Mouse (Mus musculus) embryonic facial prominence, embryonic 11.5 days (tissue): ENCODE results near the gene Ubl5. TPM values are rescaled to one million over a fixed set of nuclear protein-coding genes. Genes with fewer than 3 reads are reported as not detected.

Experiments used
- ATAC-seq: fragments of 200-750 bp; cut with Nextera tagmentation; replicated peaks from 2 replicates; pipeline ENCODE4 v1.8.0; 2017; ENCODE audit warnings: low read depth; ENCODE audit not compliant: insufficient number of reproducible peaks, low FRiP score, low TSS enrichment
- DNase-seq: peaks from one replicate; pipeline ENCODE4 v3.0.0-alpha.2; 2015; ENCODE audit warnings: low spot score
- H3K27ac ChIP-seq: fragments of 300-500 bp; sonication (generic); replicated peaks from 2 replicates; pipeline ENCODE4 v1.5.1; 2014; ENCODE audit warnings: mild to moderate bottlenecking, low read depth, low read length, control low read depth
- H3K27me3 ChIP-seq: fragments of 300-500 bp; sonication (generic); 2 replicates; pipeline ENCODE4 v1.6.1; 2014; ENCODE audit warnings: mild to moderate bottlenecking, low read length, moderate library complexity, mixed read lengths; ENCODE audit not compliant: control insufficient read depth, insufficient read depth
- H3K36me3 ChIP-seq: fragments of 300-500 bp; sonication (generic); replicated peaks from 2 replicates; pipeline ENCODE4 v1.6.1; 2014; ENCODE audit warnings: low read depth, mild to moderate bottlenecking, low read length, moderate library complexity, mixed read lengths; ENCODE audit not compliant: control insufficient read depth, insufficient read depth
- H3K4me1 ChIP-seq: fragments of 300-500 bp; sonication (generic); 2 replicates; pipeline ENCODE4 v1.6.1; 2014; ENCODE audit warnings: low read length, mixed read lengths; ENCODE audit not compliant: control insufficient read depth, insufficient read depth
- H3K4me2 ChIP-seq: fragments of 300-500 bp; sonication (generic); 2 replicates; pipeline ENCODE4 v1.6.1; 2014; ENCODE audit warnings: low read depth, mild to moderate bottlenecking, control low read depth, low read length, moderate library complexity
- H3K4me3 ChIP-seq: fragments of 300-500 bp; sonication (generic); 2 replicates; pipeline ENCODE4 v1.5.1; 2014; ENCODE audit warnings: low read depth, low read length, control low read depth
- H3K9ac ChIP-seq: fragments of 300-500 bp; sonication (generic); replicated peaks from 2 replicates; pipeline ENCODE4 v1.6.1; 2014; ENCODE audit warnings: mild to moderate bottlenecking, control low read depth, low read length
- H3K9me3 ChIP-seq: fragments of 300-500 bp; sonication (generic); replicated peaks from 2 replicates; pipeline ENCODE4 v1.6.1; 2016; ENCODE audit warnings: mild to moderate bottlenecking, low read length, inconsistent platforms, mixed read lengths; ENCODE audit not compliant: control insufficient read depth
- WGBS: fragments of 180-500 bp; shearing (Covaris S2); extraction: QIAGEN DNeasy Blood & Tissue Kit; methylation state at CpG from one replicate; pipeline ENCODE4 v1.1.7; 2014; 5-methylcytosine and 5-hydroxymethylcytosine counted together
- polyA plus RNA-seq: library from polyadenylated mRNA; unstranded; fragments of >200 nt; fragmentation: Nextera tagmentation; extraction: Ambion mirVana; gene quantifications from 2 replicates; pipeline ENCODE4 v1.2.1, GENCODE M21; 2014

Ubl5 gene
- polyA plus RNA-seq, 1 experiment from 2014 or later: 447 TPM

DNA sequence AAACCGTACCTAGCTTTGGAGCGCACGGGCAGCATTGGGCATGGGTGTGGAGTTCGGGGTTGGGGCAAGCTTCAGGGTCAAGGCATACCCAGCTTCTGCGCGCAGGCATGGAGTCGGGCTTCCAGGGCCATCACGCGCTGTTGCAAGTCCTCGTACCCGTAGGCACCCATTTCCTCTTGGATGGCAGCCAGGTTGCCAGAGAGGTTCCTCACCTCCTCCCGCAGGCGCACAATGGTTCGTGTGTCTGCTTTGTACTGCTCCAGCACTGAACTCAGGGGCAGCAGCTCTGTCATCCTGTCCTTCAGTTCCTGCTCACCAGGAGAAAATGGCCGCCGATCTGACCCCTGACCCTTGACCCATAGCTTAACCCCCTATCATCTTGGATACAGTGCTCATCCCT, 29.4 kb downstream of the Ubl5 start:
- Histone ChIP-seq H3K27ac (no peak overlapping the region), H3K4me3 (no peak overlapping the region), H3K4me1 (no peaks in the 10 kb centered on the region), H3K9me3 (no peaks in the 10 kb centered on the region), H3K27me3 (no peaks in the 10 kb centered on the region), H3K4me2 (no peak overlapping the region), H3K9ac (no peak overlapping the region), H3K36me3 (no peaks in the 10 kb centered on the region)
- WGBS: 83% methylated on average over 16 of the region's 16 CpGs
- ATAC-seq (no peak), DNase-seq (no peak)

GRCm38 (mm10) chr9:20677892-20678291, 35.2 kb downstream of the Ubl5 start:
- Histone ChIP-seq H3K27me3 (no peaks in the 10 kb centered on the region), H3K4me1 (no peaks in the 10 kb centered on the region), H3K4me3 (no peak overlapping the region), H3K9me3 (no peaks in the 10 kb centered on the region), H3K36me3 (no peaks in the 10 kb centered on the region), H3K4me2 (no peak overlapping the region), H3K27ac (no peak overlapping the region), H3K9ac (no peak overlapping the region)
- no peak for DNase-seq
- ATAC-seq: no peak
- 88% methylated on average over 12 of the region's 12 CpGs for WGBS

DNA sequence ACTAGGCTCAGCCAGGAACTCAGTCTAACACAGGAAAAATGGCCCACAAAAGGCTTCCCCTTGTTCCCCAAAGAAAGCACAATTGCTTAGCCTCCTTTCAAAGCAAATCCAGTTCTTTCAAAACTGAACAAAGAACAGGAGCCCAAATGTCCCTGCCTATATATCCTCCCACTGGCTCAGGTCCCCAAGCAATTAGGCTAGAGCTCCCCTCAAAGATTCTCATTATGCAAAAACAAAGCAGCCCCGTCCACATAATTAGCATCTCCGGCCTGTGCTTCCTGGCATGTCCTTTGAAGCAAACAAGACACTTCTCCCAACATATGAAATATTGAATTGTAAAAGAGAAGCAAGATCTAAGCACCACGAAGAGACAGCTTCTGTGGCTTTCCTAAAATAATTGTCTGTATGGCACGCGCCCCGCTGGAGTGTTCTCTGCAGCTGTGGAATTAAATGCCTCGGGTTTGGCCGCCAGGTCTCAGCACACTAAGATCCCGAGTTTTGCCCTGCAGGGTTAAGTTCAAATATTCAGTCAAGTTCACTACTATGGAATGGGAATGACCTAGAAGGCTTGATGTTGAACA, 37.8 kb downstream of the Ubl5 start:
- DNase-seq (no peak), ATAC-seq (no peak)
- H3K4me1 ChIP-seq: no peaks in the 10 kb centered on the region
- no peak overlapping the region for H3K27ac ChIP-seq
- H3K36me3 ChIP-seq: no peaks in the 10 kb centered on the region
- no peaks in the 10 kb centered on the region for H3K27me3 ChIP-seq
- no peak overlapping the region for H3K9ac ChIP-seq
- H3K9me3 ChIP-seq: no peaks in the 10 kb centered on the region
- 76% methylated on average over 9 of the region's 9 CpGs for WGBS
- H3K4me2 ChIP-seq: no peak overlapping the region
- no peak overlapping the region for H3K4me3 ChIP-seq

DNA sequence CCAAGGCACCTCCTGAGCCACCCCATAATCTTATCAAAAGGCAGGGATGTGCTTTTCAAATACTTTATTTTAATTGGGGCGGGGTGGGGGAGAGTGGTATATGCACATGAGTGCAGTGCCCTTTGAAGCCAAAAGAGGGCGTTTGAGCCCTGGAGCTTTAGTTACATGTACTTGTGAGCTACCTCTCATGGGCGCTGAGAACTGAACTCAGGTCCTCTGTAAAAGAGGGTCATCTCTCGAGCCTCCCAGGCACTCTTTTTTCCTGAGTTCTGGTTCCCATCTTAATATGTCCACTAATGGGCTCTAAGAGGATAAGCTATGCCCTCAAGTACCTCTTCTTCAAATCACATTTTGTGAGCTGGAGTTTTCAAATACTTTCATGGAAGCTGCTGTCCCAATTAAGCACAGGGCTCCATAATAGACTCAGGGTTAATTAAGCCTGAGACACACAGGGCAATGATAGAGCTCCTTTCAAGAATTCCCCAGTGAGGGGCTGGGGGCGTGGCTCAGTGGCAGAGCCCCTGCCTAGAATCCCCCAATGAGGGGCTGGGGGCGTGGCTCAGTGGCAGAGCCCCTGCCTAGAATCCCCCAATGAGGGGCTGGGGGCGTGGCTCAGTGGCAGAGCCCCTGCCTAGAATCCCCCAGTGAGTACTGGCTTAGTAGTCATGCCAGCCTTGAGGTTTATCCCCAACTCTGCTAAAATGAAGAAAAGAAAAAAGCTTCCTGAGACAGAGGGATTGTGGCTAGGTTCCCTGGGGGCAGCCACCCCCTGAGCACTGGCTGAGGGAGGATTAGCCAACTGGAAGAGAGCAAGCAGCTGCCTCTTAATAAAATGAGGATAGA, 39.1 kb downstream of the Ubl5 start:
- DNase-seq: no peak
- Histone ChIP-seq H3K27me3 (no peaks in the 10 kb centered on the region), H3K27ac (no peak overlapping the region), H3K36me3 (no peaks in the 10 kb centered on the region), H3K4me1 (no peaks in the 10 kb centered on the region), H3K4me3 (no peak overlapping the region), H3K4me2 (no peak overlapping the region), H3K9me3 (no peaks in the 10 kb centered on the region), H3K9ac (no peak overlapping the region)
- ATAC-seq: peak; percentile 10; the same call in 1 of the 2 replicates
- WGBS: 41% methylated on average over 7 of the region's 7 CpGs

GRCm38 (mm10) chr9:20682389-20682722, 39.7 kb downstream of the Ubl5 start:
- Histone ChIP-seq H3K4me2 (no peak overlapping the region), H3K9me3 (no peaks in the 10 kb centered on the region), H3K9ac (no peak overlapping the region), H3K4me3 (no peak overlapping the region), H3K36me3 (no peaks in the 10 kb centered on the region), H3K27me3 (no peaks in the 10 kb centered on the region), H3K4me1 (no peaks in the 10 kb centered on the region), H3K27ac (no peak overlapping the region)
- ATAC-seq (no peak), DNase-seq (no peak)
- 45% methylated on average over 2 of the region's 2 CpGs for WGBS

DNA sequence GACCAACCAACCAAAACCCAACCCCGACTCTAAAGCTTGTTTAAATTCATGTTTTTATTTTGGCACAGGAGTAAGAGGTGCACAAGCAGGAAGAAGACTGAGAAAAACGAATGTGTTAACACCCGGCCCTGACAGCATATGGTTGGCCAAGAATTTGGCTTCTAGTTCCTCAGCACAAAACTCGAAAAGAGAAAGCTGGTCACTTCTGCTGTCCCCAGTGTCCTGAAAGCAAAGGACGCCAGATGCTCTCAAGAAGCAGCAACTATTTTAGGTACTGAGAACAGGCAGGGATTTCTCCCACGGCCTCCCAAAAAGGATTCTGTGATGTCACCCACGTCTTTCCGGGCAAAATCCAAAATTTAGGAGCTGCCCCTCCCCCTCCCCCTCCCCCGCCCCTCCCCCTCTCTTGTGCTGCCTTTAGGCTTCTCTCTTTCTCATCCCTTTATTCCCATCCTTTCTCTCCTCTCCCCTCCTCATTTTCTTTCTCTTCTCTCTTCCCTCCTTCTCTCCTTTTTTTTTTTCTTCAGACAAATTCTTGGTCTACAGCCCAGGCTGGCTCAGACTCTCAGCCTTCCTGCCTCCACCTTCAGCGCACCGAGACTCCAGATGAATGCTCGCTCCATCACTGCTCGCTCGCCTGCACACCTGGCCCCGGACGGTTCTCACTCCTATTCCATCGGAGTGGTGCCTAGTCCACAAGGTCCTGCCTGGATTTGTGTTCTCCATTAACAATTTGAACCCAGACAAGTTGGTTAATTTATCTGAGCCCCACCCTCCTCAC, 42.6 kb downstream of the Ubl5 start:
- Histone ChIP-seq H3K9ac (no peak overlapping the region), H3K27me3 (no peaks in the 10 kb centered on the region), H3K4me3 (no peak overlapping the region), H3K27ac (no peak overlapping the region), H3K4me1 (no peaks in the 10 kb centered on the region), H3K9me3 (no peaks in the 10 kb centered on the region), H3K36me3 (no peaks in the 10 kb centered on the region), H3K4me2 (no peak overlapping the region)
- DNase-seq: no peak
- ATAC-seq: no peak
- 54% methylated on average over 17 of the region's 17 CpGs for WGBS

DNA sequence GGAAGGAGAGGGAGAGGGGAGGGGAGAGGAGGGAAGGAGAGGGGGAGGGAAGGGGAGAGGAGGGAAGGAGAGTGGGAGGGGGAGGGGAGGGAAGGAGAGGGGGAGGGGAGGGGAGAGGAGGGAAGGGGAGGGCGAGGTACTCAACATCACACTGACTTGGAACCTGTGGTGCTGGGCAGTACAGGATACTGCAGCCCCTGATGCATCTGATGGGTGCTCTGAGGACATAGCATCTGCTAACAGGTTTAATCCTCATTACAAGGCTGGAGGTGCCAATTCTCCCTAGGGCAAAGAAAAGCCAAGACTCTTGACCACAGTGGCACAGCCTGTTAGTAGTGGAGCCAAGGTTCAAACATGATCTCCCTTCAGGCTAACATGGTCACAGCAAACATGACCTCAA, 46.7 kb downstream of the Ubl5 start:
- no peaks in the 10 kb centered on the region for H3K36me3 ChIP-seq
- H3K27me3 ChIP-seq: no peaks in the 10 kb centered on the region
- no peak overlapping the region for H3K4me3 ChIP-seq
- no peaks in the 10 kb centered on the region for H3K9me3 ChIP-seq
- ATAC-seq (no peak), DNase-seq (no peak)
- H3K4me1 ChIP-seq: no peaks in the 10 kb centered on the region
- 50% methylated on average over 1 of the region's 1 CpGs for WGBS
- H3K4me2 ChIP-seq: no peak overlapping the region
- H3K27ac ChIP-seq: no peak overlapping the region
- no peak overlapping the region for H3K9ac ChIP-seq

GRCm38 (mm10) chr9:20689913-20690312, 47.2 kb downstream of the Ubl5 start:
- no peak for DNase-seq
- no peak for ATAC-seq
- H3K9ac ChIP-seq: no peak overlapping the region
- no peak overlapping the region for H3K4me3 ChIP-seq
- no peaks in the 10 kb centered on the region; the same call in 1 of the 2 replicates for H3K4me1 ChIP-seq
- H3K27ac ChIP-seq: no peak overlapping the region
- no peaks in the 10 kb centered on the region for H3K9me3 ChIP-seq
- no peak overlapping the region for H3K4me2 ChIP-seq
- no peaks in the 10 kb centered on the region for H3K27me3 ChIP-seq
- H3K36me3 ChIP-seq: no peaks in the 10 kb centered on the region
- 4% methylated on average over 4 of the region's 4 CpGs for WGBS
